Mouse (Mus musculus) forebrain, embryonic 13.5 days (tissue): ENCODE data around the gene Gabra1. TPM values are rescaled to one million over a fixed set of nuclear protein-coding genes. Genes with fewer than 3 reads are reported as not detected.

ENCODE experiments used
- ATAC-seq: fragments of 200-750 bp; cut with Nextera tagmentation; 2 replicates; pipeline ENCODE4 v1.8.0; 2017
- H3K27ac ChIP-seq: fragments of 300-500 bp; sonication (generic); 2 replicates; pipeline ENCODE4 v1.5.1; 2015; ENCODE audit warnings: inconsistent platforms, mild to moderate bottlenecking, moderate library complexity
- H3K27me3 ChIP-seq: fragments of 300-500 bp; sonication (generic); 2 replicates; pipeline ENCODE4 v1.6.1; 2015; ENCODE audit warnings: mild to moderate bottlenecking, inconsistent platforms
- H3K36me3 ChIP-seq: fragments of 300-500 bp; sonication (generic); 2 replicates; pipeline ENCODE4 v1.6.1; 2015; ENCODE audit warnings: mild to moderate bottlenecking, inconsistent platforms; ENCODE audit not compliant: poor library complexity, severe bottlenecking
- H3K4me1 ChIP-seq: fragments of 300-500 bp; sonication (generic); 2 replicates; pipeline ENCODE4 v1.6.1; 2015; ENCODE audit warnings: inconsistent platforms
- H3K4me2 ChIP-seq: fragments of 300-500 bp; sonication (generic); 2 replicates; pipeline ENCODE4 v1.6.1; 2015; ENCODE audit warnings: inconsistent platforms, mild to moderate bottlenecking, moderate library complexity
- H3K4me3 ChIP-seq: fragments of 300-500 bp; sonication (generic); 2 replicates; pipeline ENCODE4 v1.5.1; 2015; ENCODE audit warnings: mild to moderate bottlenecking, inconsistent platforms
- H3K9ac ChIP-seq: fragments of 300-500 bp; sonication (generic); 2 replicates; pipeline ENCODE4 v1.6.1; 2015; ENCODE audit warnings: mild to moderate bottlenecking, inconsistent platforms
- H3K9me3 ChIP-seq: fragments of 300-500 bp; sonication (generic); replicated peaks from 2 replicates; pipeline ENCODE4 v1.6.1; 2016; ENCODE audit warnings: inconsistent platforms
- WGBS: fragments of 180-500 bp; shearing (Covaris S2); methylation state at CpG from one replicate; pipeline ENCODE4 v1.1.7; 2015; 5-methylcytosine and 5-hydroxymethylcytosine counted together
- polyA plus RNA-seq: library from polyadenylated mRNA; unstranded; fragments of >200 nt; fragmentation: Nextera tagmentation; extraction: Ambion mirVana; gene quantifications from 2 replicates; pipeline ENCODE4 v1.2.1, GENCODE M21; 2015

Gabra1 gene
- polyA plus RNA-seq, result 2.7 and 6.3 TPM in 2 replicates

- Histone ChIP-seq H3K4me3 (peak within 1 kb of the TSS; percentile 59), H3K9me3 (no peaks in the 10 kb centered on the region), H3K36me3 (no peaks in the 10 kb centered on the region), H3K9ac (peak within 1 kb of the TSS; percentile 79), H3K4me2 (peak within 1 kb of the TSS; percentile 78), H3K27me3 (peaks cover 11% of the 10 kb centered on the region; the same call in 1 of the 2 replicates), H3K4me1 (peaks cover 6% of the 10 kb centered on the region; the same call in 1 of the 2 replicates), H3K27ac (peak within 1 kb of the TSS; percentile 48; the same call in 1 of the 2 replicates)
- peak; percentile 74 for ATAC-seq
- 2% methylated on average over 13 of the region's 13 CpGs for WGBS
Measured at GRCm38 (mm10) chr11:42182825-42183152, at the start of gene Gabra1. Gabra1 (minus strand) TSS chr11:42182930.

- H3K4me2 ChIP-seq, result peak overlapping the region; percentile 78
- H3K36me3 ChIP-seq, result no peaks in the 10 kb centered on the region
- H3K4me1 ChIP-seq, result peaks cover 6% of the 10 kb centered on the region; the same call in 1 of the 2 replicates
- no peaks in the 10 kb centered on the region for H3K9me3 ChIP-seq
- peak; percentile 93 for ATAC-seq
- under 1% methylated on average over 35 of the region's 35 CpGs for WGBS
- H3K27me3 ChIP-seq, result peaks cover 11% of the 10 kb centered on the region; the same call in 1 of the 2 replicates
- peak overlapping the region; percentile 48; the same call in 1 of the 2 replicates for H3K27ac ChIP-seq
- H3K9ac ChIP-seq, result peak overlapping the region; percentile 79
- peak overlapping the region; percentile 59 for H3K4me3 ChIP-seq
Measured at GRCm38 (mm10) chr11:42181973-42182824, 531 bp downstream of the Gabra1 start.

- peak; percentile 11; the same call in 1 of the 2 replicates for ATAC-seq
- Histone ChIP-seq H3K27me3 (peaks cover 11% of the 10 kb centered on the region; the same call in 1 of the 2 replicates), H3K4me2 (peak overlapping the region; percentile 78), H3K4me1 (peaks cover 6% of the 10 kb centered on the region; the same call in 1 of the 2 replicates), H3K4me3 (peak overlapping the region; percentile 59), H3K27ac (no peak overlapping the region), H3K9ac (peak overlapping the region; percentile 79), H3K9me3 (no peaks in the 10 kb centered on the region), H3K36me3 (no peaks in the 10 kb centered on the region)
- WGBS, result 26% methylated on average over 5 of the region's 5 CpGs
Measured at GRCm38 (mm10) chr11:42181426-42181825, 1.3 kb downstream of the Gabra1 start.

- Histone ChIP-seq H3K27ac (no peak overlapping the region), H3K9me3 (no peaks in the 10 kb centered on the region), H3K4me1 (peaks cover 6% of the 10 kb centered on the region; the same call in 1 of the 2 replicates), H3K27me3 (peaks cover 11% of the 10 kb centered on the region; the same call in 1 of the 2 replicates), H3K9ac (no peak overlapping the region), H3K4me3 (no peak overlapping the region), H3K4me2 (no peak overlapping the region), H3K36me3 (no peaks in the 10 kb centered on the region)
- WGBS, result 86% methylated on average over 5 of the region's 5 CpGs
- ATAC-seq, result no peak
Measured at GRCm38 (mm10) chr11:42179535-42179934, 3.2 kb downstream of the Gabra1 start.

- Histone ChIP-seq H3K4me1 (peaks cover 6% of the 10 kb centered on the region; the same call in 1 of the 2 replicates), H3K9ac (no peak overlapping the region), H3K4me2 (no peak overlapping the region), H3K4me3 (no peak overlapping the region), H3K27me3 (peaks cover 7% of the 10 kb centered on the region; the same call in 1 of the 2 replicates), H3K9me3 (no peaks in the 10 kb centered on the region), H3K27ac (no peak overlapping the region), H3K36me3 (no peaks in the 10 kb centered on the region)
- ATAC-seq, result no peak
- WGBS, result 84% methylated on average over 2 of the region's 2 CpGs
Measured at GRCm38 (mm10) chr11:42178296-42178695, 4.4 kb downstream of the Gabra1 start.

- Histone ChIP-seq H3K27me3 (no peaks in the 10 kb centered on the region), H3K9ac (no peak overlapping the region), H3K4me3 (no peak overlapping the region), H3K36me3 (no peaks in the 10 kb centered on the region), H3K9me3 (no peaks in the 10 kb centered on the region), H3K27ac (no peak overlapping the region), H3K4me2 (no peak overlapping the region), H3K4me1 (no peaks in the 10 kb centered on the region)
- 79% methylated on average over 5 of the region's 5 CpGs for WGBS
- no peak for ATAC-seq
Measured at GRCm38 (mm10) chr11:42151396-42151795, 31.3 kb downstream of the Gabra1 start.

- no peaks in the 10 kb centered on the region for H3K9me3 ChIP-seq
- ATAC-seq, result no peak
Measured at GRCm38 (mm10) chr11:42116931-42117330, 65.8 kb downstream of the Gabra1 start.

GRCm38 (mm10) chr11:42110051-42110450, 72.7 kb downstream of the Gabra1 start:
- no peak for ATAC-seq
- 84% methylated on average over 1 of the region's 1 CpGs for WGBS

More at GRCm38 (mm10) chr11:42116931-42117330, 65.8 kb downstream of the Gabra1 start:
- H3K4me3 ChIP-seq, result no peak overlapping the region
- no peaks in the 10 kb centered on the region for H3K36me3 ChIP-seq
- no peak overlapping the region for H3K9ac ChIP-seq
- no peaks in the 10 kb centered on the region for H3K4me1 ChIP-seq
- H3K27ac ChIP-seq, result no peak overlapping the region
- 90% methylated on average over 1 of the region's 1 CpGs for WGBS
- H3K27me3 ChIP-seq, result no peaks in the 10 kb centered on the region
- H3K4me2 ChIP-seq, result no peak overlapping the region

GRCm38 (mm10) chr11:42109627-42110026, 73.1 kb downstream of the Gabra1 start:
- no peaks in the 10 kb centered on the region for H3K27me3 ChIP-seq
- ATAC-seq, result no peak
- no peak overlapping the region for H3K4me2 ChIP-seq
- H3K4me3 ChIP-seq, result no peak overlapping the region
- H3K4me1 ChIP-seq, result no peaks in the 10 kb centered on the region
- H3K9me3 ChIP-seq, result no peaks in the 10 kb centered on the region
- H3K9ac ChIP-seq, result no peak overlapping the region
- no peaks in the 10 kb centered on the region for H3K36me3 ChIP-seq
- H3K27ac ChIP-seq, result no peak overlapping the region

More at GRCm38 (mm10) chr11:42110051-42110450, 72.7 kb downstream of the Gabra1 start:
- H3K27me3 ChIP-seq, result no peaks in the 10 kb centered on the region
- no peaks in the 10 kb centered on the region for H3K4me1 ChIP-seq
- H3K9me3 ChIP-seq, result no peaks in the 10 kb centered on the region
- no peak overlapping the region for H3K27ac ChIP-seq
- H3K36me3 ChIP-seq, result no peaks in the 10 kb centered on the region
- no peak overlapping the region for H3K4me3 ChIP-seq
- H3K4me2 ChIP-seq, result no peak overlapping the region
- no peak overlapping the region for H3K9ac ChIP-seq

- Histone ChIP-seq H3K4me2 (no peak overlapping the region), H3K27ac (no peak overlapping the region), H3K36me3 (no peaks in the 10 kb centered on the region), H3K4me1 (no peaks in the 10 kb centered on the region), H3K27me3 (no peaks in the 10 kb centered on the region), H3K9me3 (no peaks in the 10 kb centered on the region), H3K9ac (no peak overlapping the region), H3K4me3 (no peak overlapping the region)
- WGBS, result 89% methylated on average over 2 of the region's 2 CpGs
- ATAC-seq, result no peak
Measured at GRCm38 (mm10) chr11:42095556-42095955, 87.2 kb downstream of the Gabra1 start.
